Mouse (Mus musculus) neural tube, embryonic 11.5 days (tissue): Measurements from ENCODE around the gene Zfr2. TPM values are rescaled to one million over a fixed set of nuclear protein-coding genes. Genes with fewer than 3 reads are reported as not detected.
A peak's percentile ranks its signal among the peaks of the same experiment; 100 is the strongest.
"Not testable (repeated sequence)": the region's sequence is repeated elsewhere in the genome, so short reads cannot be mapped to it uniquely, and the experiment has no call there.

Experiments
- ATAC-seq: fragments of 200-750 bp; cut with Nextera tagmentation; 2 replicates; pipeline ENCODE4 v1.8.0; 2017; ENCODE audit warnings: moderate number of reproducible peaks, mild to moderate bottlenecking, moderate TSS enrichment, moderate library complexity; ENCODE audit not compliant: insufficient read depth, low FRiP score, low TSS enrichment
- DNase-seq: peaks from one replicate; pipeline ENCODE4 v3.0.0-alpha.2; 2015; ENCODE audit warnings: low spot score
- H3K27ac ChIP-seq: fragments of 300-500 bp; sonication (generic); 2 replicates; pipeline ENCODE4 v1.5.1; 2014; ENCODE audit warnings: low read depth, mild to moderate bottlenecking, low read length
- H3K27me3 ChIP-seq: fragments of 300-500 bp; sonication (generic); 2 replicates; pipeline ENCODE4 v1.6.1; 2014; ENCODE audit warnings: mild to moderate bottlenecking, low read length, mixed read lengths; ENCODE audit not compliant: control insufficient read depth, insufficient read depth
- H3K36me3 ChIP-seq: fragments of 300-500 bp; sonication (generic); 2 replicates; pipeline ENCODE4 v1.6.1; 2014; ENCODE audit warnings: mild to moderate bottlenecking, low read length, moderate library complexity, mixed read lengths; ENCODE audit not compliant: control insufficient read depth, insufficient read depth
- H3K4me1 ChIP-seq: fragments of 300-500 bp; sonication (generic); 2 replicates; pipeline ENCODE4 v1.6.1; 2014; ENCODE audit warnings: low read length, mixed read lengths; ENCODE audit not compliant: control insufficient read depth, insufficient read depth
- H3K4me2 ChIP-seq: fragments of 300-500 bp; sonication (generic); 2 replicates; pipeline ENCODE4 v1.6.1; 2014; ENCODE audit warnings: low read depth, mild to moderate bottlenecking, moderate library complexity
- H3K4me3 ChIP-seq: fragments of 300-500 bp; sonication (generic); 2 replicates; pipeline ENCODE4 v1.5.1; 2014; ENCODE audit warnings: low read depth, low read length
- H3K9ac ChIP-seq: fragments of 300-500 bp; sonication (generic); 2 replicates; pipeline ENCODE4 v1.6.1; 2014; ENCODE audit warnings: mild to moderate bottlenecking, low read length
- H3K9me3 ChIP-seq: fragments of 300-500 bp; sonication (generic); 2 replicates; pipeline ENCODE4 v1.6.1; 2016; ENCODE audit warnings: low read length; ENCODE audit not compliant: control insufficient read depth
- WGBS: fragments of 180-500 bp; shearing (Covaris S2); extraction: QIAGEN DNeasy Blood & Tissue Kit; methylation state at CpG from one replicate; pipeline ENCODE4 v1.1.7; 2014; 5-methylcytosine and 5-hydroxymethylcytosine counted together
- polyA plus RNA-seq: library from polyadenylated mRNA; unstranded; fragments of >200 nt; fragmentation: Nextera tagmentation; extraction: Ambion mirVana; gene quantifications from 2 replicates; pipeline ENCODE4 v1.2.1, GENCODE M21; 2014

Zfr2 gene
- polyA plus RNA-seq, 1 experiment from 2014 or later: 6.0 TPM

DNA sequence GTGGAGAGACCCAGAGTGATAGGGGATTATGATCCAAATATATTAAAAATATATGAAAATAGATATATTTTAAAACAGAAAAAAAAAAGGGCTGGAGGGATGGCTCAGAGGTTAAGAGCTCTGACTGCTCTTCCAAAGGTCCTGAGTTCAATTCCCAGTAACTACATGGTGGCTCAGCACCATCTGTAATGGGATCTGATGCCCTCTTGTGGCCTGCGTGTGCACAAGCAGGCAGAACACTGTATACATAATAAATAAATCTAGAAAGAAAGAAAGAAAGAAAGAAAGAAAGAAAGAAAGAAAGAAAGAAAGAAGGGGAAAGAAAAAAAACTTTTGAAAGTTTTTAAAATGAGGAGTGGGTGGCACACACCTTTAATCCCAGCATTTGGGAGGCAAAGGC lies 15.7 kb upstream of the Zfr2 start:
- H3K27me3 ChIP-seq, DNase-seq, H3K9me3 ChIP-seq, H3K9ac ChIP-seq, H3K4me3 ChIP-seq, ATAC-seq, H3K27ac ChIP-seq, H3K4me2 ChIP-seq, H3K36me3 ChIP-seq, H3K4me1 ChIP-seq: not testable (repeated sequence)
- WGBS: 23% methylated on average over 1 of the region's 1 CpGs

DNA sequence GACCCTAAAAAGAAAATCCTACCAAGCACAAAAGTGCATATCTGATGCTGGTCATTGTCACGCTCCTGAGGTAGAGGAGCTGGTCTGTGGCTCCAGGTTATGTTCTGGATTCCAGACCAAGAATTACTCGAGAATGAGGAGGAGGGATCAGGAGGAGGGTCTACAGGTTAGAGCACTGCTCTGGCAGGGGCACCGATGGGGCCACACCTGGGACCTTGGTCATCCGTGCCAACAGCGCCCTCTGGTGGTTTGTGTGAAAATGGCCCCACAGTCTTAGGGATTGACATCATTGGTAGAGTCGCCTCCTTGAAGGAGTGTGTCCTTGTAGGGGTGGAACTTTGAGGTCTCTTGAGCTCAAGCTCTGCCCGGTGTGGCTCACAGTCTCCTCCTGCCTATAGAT lies 15.0 kb upstream of the Zfr2 start:
- H3K36me3 ChIP-seq: no peaks in the 10 kb centered on the region
- 43% methylated on average over 7 of the region's 7 CpGs for WGBS

DNA sequence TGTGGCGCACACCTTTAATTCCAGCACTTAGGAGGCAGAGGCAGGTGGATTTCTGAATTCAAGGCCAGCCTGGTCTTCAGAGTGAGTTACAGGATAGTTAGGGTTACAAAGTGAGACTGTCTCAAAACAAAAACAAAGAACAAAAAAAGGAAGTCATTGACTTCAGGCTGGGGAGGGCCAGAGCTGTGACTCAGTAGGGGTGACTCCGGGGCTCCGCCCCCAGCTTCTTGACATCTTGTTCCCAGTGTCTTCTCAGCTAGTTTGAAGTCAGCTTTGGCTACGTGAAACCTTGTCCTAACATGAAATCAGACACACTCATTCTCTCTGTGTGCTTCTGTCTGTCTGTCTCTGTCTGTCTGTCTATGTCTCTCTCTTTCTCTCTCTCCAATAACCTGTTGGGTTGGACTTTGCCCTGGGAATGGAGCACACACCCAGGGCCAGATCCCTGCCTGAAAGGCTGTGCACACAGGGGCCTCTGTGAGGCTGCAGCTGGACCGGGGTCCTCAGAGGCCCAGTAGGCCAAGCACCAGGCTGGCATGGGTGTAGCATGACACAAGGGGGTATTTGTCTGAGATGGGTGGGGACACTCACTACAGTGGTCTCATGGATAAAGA lies 11.4 kb upstream of the Zfr2 start:
- Histone ChIP-seq H3K4me2 (no peak overlapping the region), H3K27me3 (no peaks in the 10 kb centered on the region), H3K9ac (no peak overlapping the region), H3K4me1 (no peaks in the 10 kb centered on the region), H3K9me3 (no peaks in the 10 kb centered on the region), H3K27ac (no peak overlapping the region), H3K4me3 (no peak overlapping the region), H3K36me3 (no peaks in the 10 kb centered on the region)
- ATAC-seq (no peak), DNase-seq (no peak)
- WGBS: 82% methylated on average over 5 of the region's 5 CpGs

More for the DNA sequence above, 15.0 kb upstream of the Zfr2 start:
- Histone ChIP-seq H3K27ac (no peak overlapping the region), H3K9me3 (no peaks in the 10 kb centered on the region), H3K9ac (no peak overlapping the region), H3K4me1 (no peaks in the 10 kb centered on the region), H3K4me3 (no peak overlapping the region), H3K27me3 (no peaks in the 10 kb centered on the region), H3K4me2 (no peak overlapping the region)
- peak; percentile 53; the same call in 1 of the 2 replicates for ATAC-seq
- peak; percentile 61 for DNase-seq

DNA sequence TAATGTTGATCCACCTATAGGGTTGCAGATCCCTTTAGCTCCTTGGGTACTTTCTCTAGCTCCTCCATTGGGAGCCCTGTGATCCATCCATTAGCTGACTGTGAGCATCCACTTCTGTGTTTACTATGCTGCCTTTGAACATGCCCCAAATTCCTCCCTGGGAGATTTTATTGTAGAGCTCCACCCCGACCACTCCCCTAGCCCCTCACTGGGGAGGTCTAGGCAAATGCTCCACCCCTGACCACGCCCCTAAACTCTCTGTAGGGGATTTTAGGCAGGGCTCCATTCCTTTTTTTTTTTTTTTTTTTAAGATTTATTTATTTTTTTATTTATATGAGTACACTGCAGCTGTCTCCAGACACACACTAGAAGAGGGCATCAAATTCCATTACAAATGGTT lies 9.2 kb upstream of the Zfr2 start:
- not testable (repeated sequence) for ATAC-seq, H3K27me3 ChIP-seq, H3K9me3 ChIP-seq, H3K4me1 ChIP-seq, H3K4me3 ChIP-seq, H3K9ac ChIP-seq, H3K36me3 ChIP-seq, H3K4me2 ChIP-seq, H3K27ac ChIP-seq, DNase-seq
- 56% methylated on average over 2 of the region's 2 CpGs for WGBS

DNA sequence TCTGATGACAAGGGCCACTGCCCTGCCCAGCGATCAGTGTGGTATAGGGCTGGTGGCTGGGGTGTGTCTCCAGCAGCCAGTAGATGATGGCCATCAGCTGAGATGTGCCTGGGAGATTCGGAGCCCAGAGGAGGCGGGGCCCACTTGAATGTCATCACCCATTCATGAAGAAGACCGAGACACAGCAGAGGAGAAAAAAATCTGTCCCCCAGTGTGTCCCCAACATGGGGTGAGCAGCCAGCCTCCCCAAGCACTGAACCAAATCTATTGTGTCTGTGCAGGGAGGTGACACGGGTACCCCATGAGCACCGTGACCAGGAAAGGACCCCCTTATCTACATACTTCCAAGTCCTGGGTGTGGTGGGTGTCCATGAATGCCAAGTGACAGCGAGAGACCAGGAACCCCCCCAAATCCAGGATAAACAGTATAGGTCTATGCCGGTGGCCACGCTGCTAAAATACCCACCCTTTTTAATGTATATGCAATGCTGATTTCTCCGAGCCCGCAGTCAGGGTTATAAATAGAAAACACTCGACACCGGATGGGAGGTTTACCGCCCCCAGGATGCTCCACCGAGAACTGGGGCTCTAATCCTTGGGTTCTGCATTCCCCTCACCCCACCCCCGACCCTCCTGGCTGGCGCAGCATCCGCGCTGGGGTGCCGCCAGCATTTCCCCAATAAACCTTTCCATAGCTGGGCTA lies 3.1 kb upstream of the Zfr2 start:
- Histone ChIP-seq H3K4me1 (no peaks in the 10 kb centered on the region), H3K27ac (no peak overlapping the region), H3K9me3 (no peaks in the 10 kb centered on the region), H3K4me2 (peak overlapping the region; percentile 45), H3K4me3 (peak overlapping the region; percentile 34), H3K9ac (peak overlapping the region; percentile 48), H3K27me3 (peaks cover 22% of the 10 kb centered on the region), H3K36me3 (no peaks in the 10 kb centered on the region)
- DNase-seq (no peak), ATAC-seq (no peak)
- WGBS: 14% methylated on average over 20 of the region's 20 CpGs

DNA sequence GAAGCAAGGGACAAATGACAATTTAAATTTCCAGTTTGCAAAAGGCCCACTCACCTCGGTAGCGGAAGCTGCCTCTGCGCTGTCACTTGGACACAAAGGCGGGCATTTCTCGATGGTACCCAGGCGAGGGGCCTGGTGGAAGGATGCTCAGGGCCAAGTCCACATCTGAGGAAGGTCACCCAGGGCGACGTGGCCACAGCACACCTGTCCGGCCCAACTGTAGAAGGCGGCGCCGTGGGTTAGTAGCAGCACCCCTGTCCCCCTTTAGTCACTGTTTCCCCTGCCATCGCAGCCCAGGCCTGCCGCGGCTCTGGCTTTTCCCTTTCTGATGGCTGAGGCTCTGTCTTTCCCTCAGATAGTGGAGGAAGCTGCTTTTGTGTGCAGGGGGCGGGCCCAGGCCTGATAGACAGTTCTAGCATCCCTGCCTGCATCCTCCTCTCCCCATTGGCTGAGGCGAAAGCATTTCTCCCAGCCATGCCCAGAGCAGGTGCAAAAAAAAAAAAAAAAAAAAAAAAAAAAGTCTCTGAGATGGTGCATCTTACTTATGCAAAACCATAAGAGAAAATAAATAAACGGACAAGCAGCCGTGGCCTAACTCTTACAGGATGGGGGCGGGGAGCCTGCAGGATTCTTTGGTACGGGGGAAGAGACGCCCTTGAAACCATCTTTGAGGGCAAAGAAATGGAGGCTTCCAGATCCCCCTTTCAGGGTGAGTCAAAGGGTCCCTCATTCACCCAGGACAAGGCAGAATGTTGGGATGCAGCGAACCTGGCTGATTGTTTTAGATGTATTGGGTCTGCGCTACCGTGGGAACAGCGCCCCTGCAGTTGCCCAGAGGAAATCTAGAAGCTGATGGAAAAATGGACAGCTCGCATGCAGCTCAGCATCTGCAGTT lies 2.3 kb upstream of the Zfr2 start, which contains the start of gene Atcay:
TSS of gene Atcay (minus strand) at position 396 of the 895 bp plus-strand sequence.
- DNase-seq: peak; percentile 64
- peak; percentile 77 for ATAC-seq
- Histone ChIP-seq H3K36me3 (no peaks in the 10 kb centered on the region), H3K9ac (peak within 1 kb of the TSS; percentile 48), H3K4me1 (no peaks in the 10 kb centered on the region), H3K27me3 (peaks cover 22% of the 10 kb centered on the region), H3K27ac (peak within 1 kb of the TSS; percentile 49; the same call in 1 of the 2 replicates), H3K9me3 (no peaks in the 10 kb centered on the region), H3K4me3 (peak within 1 kb of the TSS; percentile 34), H3K4me2 (peak within 1 kb of the TSS; percentile 45)
- 8% methylated on average over 27 of the region's 27 CpGs for WGBS

DNA sequence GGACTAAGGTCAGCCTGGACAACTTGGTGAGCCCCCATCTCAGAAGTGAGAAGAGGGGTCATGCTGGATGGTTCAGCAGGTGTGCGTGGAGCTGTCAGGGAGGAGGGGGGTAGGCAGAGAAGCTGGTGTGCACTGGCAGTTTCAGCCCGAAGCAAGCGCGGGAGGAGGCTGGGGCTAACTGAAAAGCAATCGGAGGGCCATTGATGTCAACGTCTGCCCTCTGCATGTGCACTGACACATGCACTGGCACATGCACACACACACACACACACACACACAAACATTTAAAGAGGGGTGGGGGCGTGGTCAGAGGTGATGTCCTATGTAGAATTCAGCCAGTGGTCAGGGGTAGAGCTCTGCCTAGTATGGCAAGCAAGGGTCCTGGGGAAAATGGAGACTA lies 1.5 kb upstream of the Zfr2 start:
- Histone ChIP-seq H3K4me1 (no peaks in the 10 kb centered on the region), H3K4me2 (no peak overlapping the region), H3K9me3 (no peaks in the 10 kb centered on the region), H3K27ac (no peak overlapping the region), H3K4me3 (no peak overlapping the region), H3K9ac (no peak overlapping the region), H3K27me3 (peaks cover 22% of the 10 kb centered on the region), H3K36me3 (no peaks in the 10 kb centered on the region)
- WGBS: 61% methylated on average over 7 of the region's 7 CpGs
- ATAC-seq (no peak), DNase-seq (no peak)

DNA sequence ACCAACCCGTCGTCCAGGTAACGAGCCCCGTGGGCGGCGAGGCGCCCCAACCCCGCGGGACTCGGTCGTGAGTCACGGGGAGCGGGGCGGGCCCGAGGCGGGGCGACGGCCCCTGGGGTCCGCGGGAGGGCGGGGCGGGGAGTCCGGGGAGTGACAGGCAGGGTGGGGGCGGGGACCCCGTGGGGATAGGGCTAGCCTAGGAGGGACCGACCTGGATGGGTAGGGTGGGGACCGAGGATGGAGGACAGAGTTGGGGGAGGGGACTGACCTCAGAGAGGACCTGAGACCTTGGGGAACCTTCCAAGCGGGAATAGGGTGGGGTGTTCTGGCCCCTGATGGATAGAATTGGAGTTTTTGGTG lies 251 bp downstream of the Zfr2 start:
- peaks cover 24% of the 10 kb centered on the region for H3K27me3 ChIP-seq

More for the DNA sequence above, 251 bp downstream of the Zfr2 start:
- DNase-seq (no peak), ATAC-seq (peak; percentile 49)
- Histone ChIP-seq H3K4me3 (peak overlapping the region; percentile 71), H3K4me2 (peak overlapping the region; percentile 76), H3K9ac (peak overlapping the region; percentile 74), H3K4me1 (no peaks in the 10 kb centered on the region), H3K27ac (no peak overlapping the region), H3K9me3 (no peaks in the 10 kb centered on the region), H3K36me3 (no peaks in the 10 kb centered on the region)
- 0% methylated on average over 24 of the region's 28 CpGs for WGBS
